Comparison of ENCODE assay signal across 8 mouse cellular contexts in the genomic region with DNA sequence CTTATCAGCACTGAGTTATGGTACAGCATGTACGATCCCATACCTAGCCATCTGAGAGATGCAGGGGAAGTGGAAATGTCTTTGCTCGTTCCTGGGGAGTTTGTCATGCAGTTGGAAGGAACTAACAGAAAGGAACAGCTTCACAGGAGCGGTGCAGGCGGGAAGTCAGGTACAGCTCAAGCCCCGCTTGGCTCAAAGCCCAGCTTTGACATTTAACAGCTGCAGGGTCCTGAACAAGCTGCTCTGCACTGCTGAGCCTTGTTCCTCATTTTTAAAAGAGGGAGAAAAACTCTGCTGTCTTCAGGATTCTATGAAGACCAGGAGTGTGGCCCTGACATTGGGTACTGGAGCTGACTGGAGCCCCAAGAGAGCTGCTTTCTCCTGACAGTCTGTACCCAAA.
DNase-seq lines count a peak whose midpoint lies in the region; ATAC-seq and TF ChIP-seq lines count a peak whose summit lies in the region.
"Had no signal": no experiment of that assay in that cellular context is flagged by ENCODE, and none has a peak within 500 bp of the region (broad histone marks: within the 10 kb centered on the region; RNA-seq: fewer than 3 reads in every experiment).

No protein-coding gene starts in this region.

- H3K4me1 ChIP-seq in hindbrain, postnatal 0 days (ENCODE audit: insufficient read depth, low read length): 0 out of 2 replicates have a peak, but pooled peaks cover 4% of the 10 kb centered on the region
- 0 out of 2 replicates have a peak, but pooled peaks cover 10% of the 10 kb centered on the region for H3K4me1 ChIP-seq in hindbrain, embryonic 10.5 days (replicated peaks)

- no peak for TF ChIP-seq CTCF in hindbrain, postnatal 0 days (IDR thresholded peaks at IDR 0.05; ENCODE audit: low read depth)

- H3K27ac ChIP-seq in hindbrain, postnatal 0 days: no peak overlapping the region
- no peak overlapping the region for H3K27ac ChIP-seq in hindbrain, embryonic 10.5 days

- DNase-seq in hindbrain, postnatal 0 days (ENCODE audit: low spot score): peak; percentile 50
- no peak for DNase-seq in hindbrain, embryonic 10.5 days (ENCODE audit: low spot score)
- peak; percentile 65 for DNase-seq in testis, postnatal 10 days (ENCODE audit: low spot score)
- no peak for DNase-seq in testis, postnatal 14 days (ENCODE audit: low spot score)
- peak; percentile 56 to 66 for DNase-seq in heart, postnatal 14 days
- DNase-seq in frontal cortex, postnatal 14 days (ENCODE audit: low spot score in 2 of 2): no peak
- DNase-seq in retina, embryonic 14.5 days (ENCODE audit: low spot score): no peak
- DNase-seq: gastrocnemius, postnatal 36 days had no signal

- ATAC-seq in hindbrain, postnatal 0 days: peak; percentile 40; the same call in 1 of the 2 replicates

- intact Hi-C loops in heart, postnatal 14 days (cut with DNase I): no loop called here

- H3K9me3 ChIP-seq in hindbrain, postnatal 0 days (ENCODE audit: low read length): no peaks in the 10 kb centered on the region
- H3K9me3 ChIP-seq in hindbrain, embryonic 10.5 days: no peaks in the 10 kb centered on the region

- no peak overlapping the region for H3K9ac ChIP-seq in hindbrain, postnatal 0 days (replicated peaks; ENCODE audit: low read length)

- no peak overlapping the region for H3K4me3 ChIP-seq in hindbrain, postnatal 0 days (ENCODE audit: low read length)
- no peak overlapping the region for H3K4me3 ChIP-seq in hindbrain, embryonic 10.5 days

- no peaks in the 10 kb centered on the region for H3K27me3 ChIP-seq in hindbrain, postnatal 0 days (ENCODE audit: insufficient read depth, low read length)
- H3K27me3 ChIP-seq in hindbrain, embryonic 10.5 days (ENCODE audit: insufficient read depth, poor library complexity, severe bottlenecking): no peaks in the 10 kb centered on the region

- WGBS in hindbrain, postnatal 0 days: 48% methylated on average over 5 of the region's 5 CpGs
- 87% methylated on average over 5 of the region's 5 CpGs for WGBS in hindbrain, embryonic 10.5 days

- no peak overlapping the region for H3K4me2 ChIP-seq in hindbrain, postnatal 0 days (ENCODE audit: low read depth, low read length)

- H3K36me3 ChIP-seq in hindbrain, postnatal 0 days (ENCODE audit: insufficient read depth, low read length): no peaks in the 10 kb centered on the region
- H3K36me3 ChIP-seq in hindbrain, embryonic 10.5 days: no peaks in the 10 kb centered on the region

Comparison
In these comparisons a context has a peak if more than half of its experiments do, and no peak if none do; other contexts are left out.
1. DNase-seq: peak in hindbrain, postnatal 0 days (single experiment), testis, postnatal 10 days (single experiment) and heart, postnatal 14 days (2 of 2); none in hindbrain, embryonic 10.5 days (single experiment), testis, postnatal 14 days (single experiment), frontal cortex, postnatal 14 days (0 of 2) and retina, embryonic 14.5 days (single experiment).